Mouse (Mus musculus): ENCODE data around the gene Sema6b. TPM values are rescaled to one million over a fixed set of nuclear protein-coding genes. Genes with fewer than 3 reads are reported as not detected.
A peak's percentile ranks its signal among the peaks of the same experiment; 100 is the strongest.

The Sema6b gene
- total and polyA plus RNA-seq, 3 experiments = 8.6 to 12.6 (median 8.9) TPM

GRCm38 (mm10) chr17:56173401-56174046 lies 33.4 kb upstream of the Sema6b start:
- H3K4me3 ChIP-seq = no peak overlapping the region
- no peak for DNase-seq
- H3K4me1 ChIP-seq (ENCODE audit: control insufficient read depth, insufficient read depth, low read length) = peaks cover 4% of the 10 kb centered on the region
- H3K27ac ChIP-seq = no peak overlapping the region
- H3K9ac ChIP-seq (ENCODE audit: low read depth, low read length) = no peak overlapping the region
- no peaks in the 10 kb centered on the region for H3K27me3 ChIP-seq (ENCODE audit: control insufficient read depth, insufficient read depth, low read length)
- TF ChIP-seq CTCF (IDR thresholded peaks at IDR 0.05) (no peak), EP300 (IDR thresholded peaks at IDR 0.05; ENCODE audit: insufficient read depth, low read depth, low read length) (no peak), POLR2A (IDR thresholded peaks at IDR 0.05; ENCODE audit: insufficient read depth, low read depth, low read length) (no peak)
- intact Hi-C loops (cut with DNase I) = no loop called here
- no peaks in the 10 kb centered on the region for H3K79me2 ChIP-seq (replicated peaks; ENCODE audit: control insufficient read depth, insufficient read depth, low read length)
- WGBS = 63% methylated on average over 10 of the region's 10 CpGs
- no peaks in the 10 kb centered on the region for H3K36me3 ChIP-seq (ENCODE audit: control insufficient read depth, insufficient read depth, low read length)

GRCm38 (mm10) chr17:56171881-56172280 lies 31.7 kb upstream of the Sema6b start:
- TF ChIP-seq POLR2A (IDR thresholded peaks at IDR 0.05; ENCODE audit: insufficient read depth, low read depth, low read length) (no peak), CTCF (IDR thresholded peaks at IDR 0.05) (no peak), EP300 (IDR thresholded peaks at IDR 0.05; ENCODE audit: insufficient read depth, low read depth, low read length) (no peak)
- Histone ChIP-seq H3K4me1 (ENCODE audit: control insufficient read depth, insufficient read depth, low read length) (peaks cover 4% of the 10 kb centered on the region), H3K27ac (no peak overlapping the region; the same call in 1 of the 2 replicates), H3K4me3 (no peak overlapping the region), H3K79me2 (replicated peaks; ENCODE audit: control insufficient read depth, insufficient read depth, low read length) (no peaks in the 10 kb centered on the region), H3K36me3 (ENCODE audit: control insufficient read depth, insufficient read depth, low read length) (no peaks in the 10 kb centered on the region), H3K9ac (ENCODE audit: low read depth, low read length) (no peak overlapping the region), H3K27me3 (ENCODE audit: control insufficient read depth, insufficient read depth, low read length) (no peaks in the 10 kb centered on the region)
- no peak for DNase-seq
- 89% methylated on average over 17 of the region's 17 CpGs for WGBS
- intact Hi-C loops (cut with DNase I) = no loop called here

GRCm38 (mm10) chr17:56171456-56171855 lies 31.3 kb upstream of the Sema6b start:
- WGBS = 50% methylated on average over 9 of the region's 9 CpGs
- Histone ChIP-seq H3K4me3 (no peak overlapping the region), H3K27ac (no peak overlapping the region; the same call in 1 of the 2 replicates), H3K79me2 (replicated peaks; ENCODE audit: control insufficient read depth, insufficient read depth, low read length) (no peaks in the 10 kb centered on the region), H3K36me3 (ENCODE audit: control insufficient read depth, insufficient read depth, low read length) (no peaks in the 10 kb centered on the region), H3K4me1 (ENCODE audit: control insufficient read depth, insufficient read depth, low read length) (peaks cover 4% of the 10 kb centered on the region), H3K27me3 (ENCODE audit: control insufficient read depth, insufficient read depth, low read length) (no peaks in the 10 kb centered on the region), H3K9ac (ENCODE audit: low read depth, low read length) (no peak overlapping the region)
- intact Hi-C loops (cut with DNase I) = no loop called here
- DNase-seq = no peak
- TF ChIP-seq EP300 (IDR thresholded peaks at IDR 0.05; ENCODE audit: insufficient read depth, low read depth, low read length) (no peak), POLR2A (IDR thresholded peaks at IDR 0.05; ENCODE audit: insufficient read depth, low read depth, low read length) (no peak), CTCF (IDR thresholded peaks at IDR 0.05) (no peak)

GRCm38 (mm10) chr17:56170636-56171035 lies 30.5 kb upstream of the Sema6b start:
- no peak overlapping the region for H3K4me3 ChIP-seq
- no peaks in the 10 kb centered on the region for H3K36me3 ChIP-seq (ENCODE audit: control insufficient read depth, insufficient read depth, low read length)
- H3K27ac ChIP-seq = peak overlapping the region; percentile 73
- no peaks in the 10 kb centered on the region for H3K27me3 ChIP-seq (ENCODE audit: control insufficient read depth, insufficient read depth, low read length)
- peaks cover 4% of the 10 kb centered on the region for H3K4me1 ChIP-seq (ENCODE audit: control insufficient read depth, insufficient read depth, low read length)
- no peaks in the 10 kb centered on the region for H3K79me2 ChIP-seq (replicated peaks; ENCODE audit: control insufficient read depth, insufficient read depth, low read length)
- DNase-seq = no peak
- intact Hi-C loops (cut with DNase I) = no loop called here
- peak overlapping the region; percentile 8; the same call in 1 of the 2 replicates for H3K9ac ChIP-seq (ENCODE audit: low read depth, low read length)
- TF ChIP-seq POLR2A (IDR thresholded peaks at IDR 0.05; ENCODE audit: insufficient read depth, low read depth, low read length) (no peak), CTCF (IDR thresholded peaks at IDR 0.05) (no peak), EP300 (IDR thresholded peaks at IDR 0.05; ENCODE audit: insufficient read depth, low read depth, low read length) (no peak)
- 47% methylated on average over 10 of the region's 10 CpGs for WGBS

GRCm38 (mm10) chr17:56169830-56170229 lies 29.7 kb upstream of the Sema6b start:
- Histone ChIP-seq H3K4me3 (no peak overlapping the region), H3K4me1 (ENCODE audit: control insufficient read depth, insufficient read depth, low read length) (peaks cover 4% of the 10 kb centered on the region), H3K79me2 (replicated peaks; ENCODE audit: control insufficient read depth, insufficient read depth, low read length) (0 out of 2 replicates have a peak, but pooled peaks cover under 1% of the 10 kb centered on the region), H3K36me3 (ENCODE audit: control insufficient read depth, insufficient read depth, low read length) (no peaks in the 10 kb centered on the region), H3K27ac (peak overlapping the region; percentile 73), H3K9ac (ENCODE audit: low read depth, low read length) (no peak overlapping the region), H3K27me3 (ENCODE audit: control insufficient read depth, insufficient read depth, low read length) (no peaks in the 10 kb centered on the region)
- 37% methylated on average over 6 of the region's 6 CpGs for whole genome bisulfite sequencing
- intact Hi-C loops (cut with DNase I) = no loop called here
- peak; percentile 43 to 59 for DNase-seq
- TF ChIP-seq CTCF (IDR thresholded peaks at IDR 0.05) (no peak), POLR2A (IDR thresholded peaks at IDR 0.05; ENCODE audit: insufficient read depth, low read depth, low read length) (no peak), EP300 (IDR thresholded peaks at IDR 0.05; ENCODE audit: insufficient read depth, low read depth, low read length) (no peak)

- TF ChIP-seq EP300 (IDR thresholded peaks at IDR 0.05; ENCODE audit: insufficient read depth, low read depth, low read length) = no peak
- no peak for TF ChIP-seq CTCF (IDR thresholded peaks at IDR 0.05)
- TF ChIP-seq POLR2A (IDR thresholded peaks at IDR 0.05; ENCODE audit: insufficient read depth, low read depth, low read length) = no peak
- H3K27ac ChIP-seq = no peak overlapping the region
- 0 out of 2 replicates have a peak, but pooled peaks cover 1% of the 10 kb centered on the region for H3K79me2 ChIP-seq (replicated peaks; ENCODE audit: control insufficient read depth, insufficient read depth, low read length)
- H3K4me1 ChIP-seq (ENCODE audit: control insufficient read depth, insufficient read depth, low read length) = peaks cover 7% of the 10 kb centered on the region
- H3K4me3 ChIP-seq = no peak overlapping the region
- intact Hi-C loops (cut with DNase I) = no loop called here
- no peak for DNase-seq
- H3K27me3 ChIP-seq (ENCODE audit: control insufficient read depth, insufficient read depth, low read length) = no peaks in the 10 kb centered on the region
- WGBS = 75% methylated on average over 11 of the region's 11 CpGs
- H3K36me3 ChIP-seq (ENCODE audit: control insufficient read depth, insufficient read depth, low read length) = no peaks in the 10 kb centered on the region
- no peak overlapping the region for H3K9ac ChIP-seq (ENCODE audit: low read depth, low read length)
These were observed 25.5 kb upstream of the Sema6b start for GRCm38 (mm10) chr17:56165671-56166070.

Data from heart, adult 2 months (tissue).